Mouse (Mus musculus) NIH3T3 (cell line): Measurements from ENCODE around the gene Ptk7.
"Not testable (repeated sequence)": the region's sequence is repeated elsewhere in the genome, so short reads cannot be mapped to it uniquely, and the experiment has no call there.

ENCODE experiments used
- DNase-seq: peaks from one replicate; pipeline ENCODE4 v3.0.0-alpha.2; 2012; ENCODE audit warnings: low read depth

Gene Ptk7

DNA sequence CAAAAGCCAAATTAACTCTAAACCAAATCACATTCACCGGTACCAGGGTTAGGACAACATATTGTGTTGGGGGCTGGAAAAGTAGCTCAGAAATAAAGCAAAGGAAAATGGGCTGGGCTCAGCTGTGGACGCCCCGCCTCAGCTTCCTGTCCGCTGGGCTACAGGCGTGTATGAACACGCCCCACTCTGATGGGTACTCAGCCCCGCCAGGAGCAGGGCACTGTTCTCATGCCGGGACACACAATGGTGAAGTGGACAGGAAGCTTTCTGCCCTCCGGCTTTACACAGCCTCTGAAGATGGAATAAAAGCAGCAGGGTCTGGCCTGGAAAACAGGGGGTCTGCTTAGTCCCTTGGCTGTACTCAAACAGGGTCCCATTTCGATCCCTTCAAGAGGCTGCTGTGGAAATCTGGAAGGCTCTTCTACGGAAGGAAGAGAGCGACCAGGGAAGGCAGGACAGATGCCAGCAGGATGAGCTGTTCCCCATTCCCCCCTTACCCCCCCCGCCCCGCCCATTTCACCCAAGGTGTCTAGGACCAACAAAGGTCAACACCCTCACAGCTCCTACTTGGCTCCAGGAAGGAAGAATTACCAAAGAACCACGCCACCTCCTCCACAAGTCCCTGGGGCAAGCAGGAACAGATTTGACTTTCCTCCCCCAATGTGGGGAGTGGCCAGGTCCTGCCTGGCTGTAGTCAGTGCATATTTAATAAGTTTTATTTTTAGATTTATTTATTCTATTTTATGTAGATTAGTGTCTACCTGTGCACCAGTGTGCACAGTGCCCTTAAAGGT lies 19.4 kb downstream of the Ptk7 start:
- peak; percentile 59 for DNase-seq

- no peak for DNase-seq
Observed at GRCm38 (mm10) chr17:46605987-46606386, 23.3 kb downstream of the Ptk7 start.

GRCm38 (mm10) chr17:46605126-46605525 lies 24.2 kb downstream of the Ptk7 start:
- DNase-seq = no peak

GRCm38 (mm10) chr17:46603229-46603628 lies 26.1 kb downstream of the Ptk7 start:
- DNase-seq = no peak

GRCm38 (mm10) chr17:46602212-46602611 lies 27.1 kb downstream of the Ptk7 start:
- DNase-seq = no peak

- DNase-seq = no peak
Observed at GRCm38 (mm10) chr17:46600569-46600968, 28.7 kb downstream of the Ptk7 start.

GRCm38 (mm10) chr17:46598963-46599362 lies 30.3 kb downstream of the Ptk7 start:
- DNase-seq = no peak

DNA sequence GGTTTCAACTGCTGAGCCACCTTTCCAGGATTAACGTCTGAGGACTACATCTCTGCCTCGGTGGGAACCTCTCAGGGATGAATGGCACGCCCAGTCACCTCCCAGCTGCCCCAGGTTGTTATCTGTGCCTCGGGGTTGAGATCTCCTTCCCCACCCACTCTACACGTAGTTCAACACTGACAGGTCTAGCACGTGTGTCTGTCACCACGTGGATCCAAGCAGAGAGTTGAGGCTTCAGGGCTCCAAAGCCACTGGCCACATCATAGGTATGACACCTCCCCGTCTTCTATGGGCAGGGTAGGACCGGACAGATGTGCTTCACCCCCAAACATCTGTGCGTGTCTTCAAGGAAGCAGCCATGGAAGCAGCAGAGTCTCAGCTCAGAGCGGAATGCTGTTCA lies 31.3 kb downstream of the Ptk7 start:
- no peak for DNase-seq

GRCm38 (mm10) chr17:46595336-46595735 lies 34.0 kb downstream of the Ptk7 start:
- DNase-seq = no peak

DNA sequence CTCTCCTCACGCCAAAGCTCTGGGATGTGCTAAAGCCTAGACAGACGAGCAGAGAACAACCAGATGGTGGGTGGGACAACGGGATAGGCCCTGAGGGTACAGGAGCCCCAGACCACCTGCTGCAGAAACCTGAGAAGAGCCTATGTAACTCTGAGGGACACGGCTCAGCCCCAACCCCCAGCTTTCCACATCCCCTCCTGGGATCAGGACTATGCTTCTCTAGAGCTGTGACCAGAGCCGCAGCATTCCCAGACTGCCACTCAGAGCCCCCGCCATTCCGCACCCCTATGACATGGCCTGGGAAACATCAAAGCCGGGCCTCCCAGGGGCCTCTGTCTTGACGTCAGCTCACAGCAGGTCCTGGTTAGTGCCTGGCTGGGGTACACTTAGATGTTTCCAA lies 34.7 kb downstream of the Ptk7 start:
- peak; percentile 72 for DNase-seq

DNA sequence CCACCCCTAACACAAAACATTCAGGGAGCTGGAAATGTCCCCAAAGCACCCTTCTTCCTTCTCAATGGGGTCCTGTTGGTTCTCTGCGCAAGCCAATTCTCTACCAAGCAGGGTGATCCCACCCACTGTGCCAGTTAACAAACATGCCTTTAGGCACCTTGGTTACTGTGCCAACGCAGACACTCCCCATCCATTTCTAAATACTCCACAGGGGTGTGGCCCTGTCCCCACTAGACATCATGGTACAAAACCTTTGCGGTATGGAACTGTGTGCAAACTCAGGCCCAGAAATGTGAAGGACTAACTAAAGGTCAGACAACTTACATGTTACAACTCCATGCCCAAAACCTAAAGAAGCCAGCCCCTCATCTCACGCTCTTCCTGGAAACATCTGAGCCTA lies 36.2 kb downstream of the Ptk7 start:
- DNase-seq = no peak

- DNase-seq = no peak
Observed at GRCm38 (mm10) chr17:46591406-46591805, 37.9 kb downstream of the Ptk7 start.

GRCm38 (mm10) chr17:46590439-46590838 lies 38.9 kb downstream of the Ptk7 start:
- no peak for DNase-seq

- DNase-seq = peak; percentile 62
Observed at GRCm38 (mm10) chr17:46589635-46590314, 39.5 kb downstream of the Ptk7 start.

- DNase-seq = no peak
Observed at GRCm38 (mm10) chr17:46588913-46589312, 40.4 kb downstream of the Ptk7 start.

GRCm38 (mm10) chr17:46588173-46588572 lies 41.1 kb downstream of the Ptk7 start:
- peak; percentile 40 for DNase-seq

DNA sequence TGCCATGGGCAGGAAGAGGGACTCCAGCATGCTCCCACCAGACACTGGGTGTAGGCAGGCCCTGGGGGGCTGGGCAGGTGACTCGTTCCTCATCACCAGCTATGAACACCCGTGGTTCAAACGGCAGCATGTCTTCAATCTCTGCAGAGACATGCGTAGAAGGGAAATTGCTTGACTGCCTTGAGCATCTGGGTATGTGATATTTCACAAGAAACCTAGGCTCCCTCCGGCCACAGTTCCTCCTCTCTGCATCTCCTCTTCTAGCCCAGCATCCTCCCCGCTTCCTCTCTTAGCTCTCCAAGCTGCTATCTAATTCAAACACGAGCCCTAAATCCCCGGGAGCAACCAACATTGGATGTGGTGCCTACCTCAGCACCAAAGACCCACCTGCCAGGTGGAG lies 43.0 kb downstream of the Ptk7 start:
- no peak for DNase-seq

DNA sequence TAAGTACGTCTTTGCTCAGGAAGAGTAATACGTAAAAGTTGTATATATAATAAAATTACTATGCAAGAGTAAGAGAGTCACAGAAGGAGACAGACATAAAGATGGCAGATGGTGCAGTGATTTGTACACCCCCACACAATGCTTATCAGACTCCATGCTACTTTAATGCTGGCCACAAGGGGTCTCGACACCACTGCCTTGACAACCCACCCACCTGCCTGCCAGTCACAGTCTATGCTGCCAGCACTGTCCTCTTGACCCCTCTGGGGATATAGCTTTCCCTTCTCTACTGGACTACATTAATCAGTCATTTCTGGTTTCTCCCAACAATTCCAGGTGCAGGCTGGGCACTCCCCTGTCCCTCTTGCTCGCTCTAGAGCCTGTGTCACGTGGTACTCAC lies 50.7 kb downstream of the Ptk7 start:
- no peak for DNase-seq

DNA sequence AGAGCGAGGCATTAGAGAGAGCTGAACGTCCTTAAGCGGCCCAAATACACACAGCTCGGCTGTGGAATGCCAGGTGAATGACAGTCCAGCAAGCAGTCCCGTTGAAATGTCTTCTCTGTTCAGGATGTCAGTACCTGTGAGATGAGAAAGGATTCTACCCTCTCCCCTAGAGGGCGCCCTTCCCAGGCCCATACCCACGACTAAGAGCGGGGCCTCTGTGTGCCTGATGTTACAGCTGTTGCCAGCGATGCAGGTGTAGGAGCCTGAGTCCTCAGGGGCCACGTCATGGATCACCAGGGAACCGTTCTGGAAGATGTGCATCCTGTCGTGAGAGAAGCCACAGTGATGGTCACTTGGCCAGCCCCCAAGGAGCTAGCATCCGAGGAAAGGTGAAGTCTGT lies 53.2 kb downstream of the Ptk7 start:
- peak; percentile 25 for DNase-seq

- peak; percentile 73 for DNase-seq
Observed at GRCm38 (mm10) chr17:46574535-46574934, 54.8 kb downstream of the Ptk7 start.

DNA sequence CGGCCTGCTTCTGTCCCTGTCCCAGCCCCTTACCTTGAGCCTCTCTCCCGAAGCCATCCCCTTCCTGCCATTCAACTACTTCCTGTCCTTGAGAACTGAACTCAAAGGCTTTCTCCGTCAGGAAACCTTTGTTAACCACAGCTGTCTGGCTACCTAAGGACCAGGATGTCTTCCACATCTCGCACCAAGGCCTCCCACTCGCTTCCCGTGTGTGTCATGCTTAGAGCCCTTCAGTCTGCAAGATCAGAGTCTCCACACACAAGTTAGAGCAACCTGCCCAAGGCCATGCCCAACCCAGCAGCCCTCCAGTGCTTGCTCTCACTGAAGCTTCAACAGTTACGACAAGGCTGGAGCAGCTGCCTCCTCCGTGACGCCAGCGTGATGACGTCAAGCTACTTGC lies 58.3 kb downstream of the Ptk7 start:
- no peak for DNase-seq

DNA sequence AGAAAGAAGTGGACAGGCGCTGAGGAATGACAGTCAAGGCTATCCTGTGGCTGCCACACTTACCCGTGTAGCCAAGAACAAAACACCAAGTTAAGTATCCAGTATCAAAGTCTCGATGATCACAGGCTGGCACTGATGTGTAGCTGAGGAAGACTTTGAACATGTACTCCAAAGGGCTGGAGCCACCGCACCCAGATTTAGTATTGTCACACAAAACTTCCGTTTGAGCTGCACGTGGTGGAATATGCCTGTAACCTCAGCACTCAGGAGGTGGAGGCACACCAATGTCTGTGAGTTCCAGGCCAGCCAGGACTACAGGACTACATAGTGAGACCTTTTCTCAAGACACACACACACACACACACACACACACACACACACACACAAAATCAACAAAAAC lies 70.2 kb downstream of the Ptk7 start:
- no peak for DNase-seq

DNA sequence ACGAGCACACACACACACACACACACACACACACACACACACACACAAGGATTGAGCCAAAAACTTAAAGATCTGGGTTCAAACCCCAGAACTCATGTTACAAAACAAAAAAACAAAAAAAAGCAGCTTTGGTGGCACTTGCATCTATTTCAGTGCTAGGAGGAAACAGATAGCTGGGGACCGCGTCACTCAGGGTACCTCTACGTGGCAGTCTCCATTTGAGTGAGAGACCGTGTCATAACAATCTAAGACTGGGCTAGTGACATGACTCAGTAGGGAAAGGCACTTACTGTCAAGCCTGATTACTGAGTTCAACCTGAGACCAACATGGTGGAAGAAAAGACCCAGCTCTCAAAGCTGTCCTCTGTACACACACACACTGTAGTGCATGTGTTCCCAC lies 71.2 kb downstream of the Ptk7 start:
- no peak for DNase-seq

- DNase-seq = not testable (repeated sequence)
Observed at GRCm38 (mm10) chr17:46557321-46557720, 72.0 kb downstream of the Ptk7 start.
